Comparison of ENCODE assay signal across 8 mouse cellular contexts in genomic region chr14:20794589-20794988, GRCm38 (mm10). TPM values are rescaled to one million over a fixed set of nuclear protein-coding genes. Genes with fewer than 3 reads are reported as not detected.
DNase-seq lines count a peak whose midpoint lies in the region; ATAC-seq and TF ChIP-seq lines count a peak whose summit lies in the region.

No protein-coding gene starts in this region.

- H3K36me3 ChIP-seq in heart, postnatal 0 days (replicated peaks; ENCODE audit: control insufficient read depth, insufficient read depth, low read length) = peaks cover 22% of the 10 kb centered on the region
- peaks cover 34% of the 10 kb centered on the region for H3K36me3 ChIP-seq in G1E (replicated peaks)
- H3K36me3 ChIP-seq in hindbrain, embryonic 10.5 days = peaks cover 30% of the 10 kb centered on the region
- H3K36me3 ChIP-seq in midbrain, embryonic 11.5 days (ENCODE audit: control insufficient read depth, insufficient read depth, low read length) = peaks cover 5% of the 10 kb centered on the region; the same call in 1 of the 2 replicates

- peak overlapping the region; percentile 85 for H3K4me3 ChIP-seq in heart, postnatal 0 days (ENCODE audit: low read depth, low read length)
- peak overlapping the region; percentile 88 for H3K4me3 ChIP-seq in G1E (ENCODE audit: low read depth, low read length)
- peak overlapping the region; percentile 94 for H3K4me3 ChIP-seq in hindbrain, embryonic 10.5 days
- peak overlapping the region; percentile 91 for H3K4me3 ChIP-seq in midbrain, embryonic 11.5 days (ENCODE audit: low read depth, low read length)

- H3K9ac ChIP-seq in heart, postnatal 0 days (replicated peaks; ENCODE audit: low read depth, low read length) = peak overlapping the region; percentile 86
- peak overlapping the region; percentile 83 for H3K9ac ChIP-seq in midbrain, embryonic 11.5 days (ENCODE audit: low read length)

- H3K9me3 ChIP-seq in heart, postnatal 0 days (replicated peaks; ENCODE audit: control insufficient read depth, low read length) = no peaks in the 10 kb centered on the region
- H3K9me3 ChIP-seq in G1E (replicated peaks) = no peaks in the 10 kb centered on the region
- H3K9me3 ChIP-seq in hindbrain, embryonic 10.5 days = no peaks in the 10 kb centered on the region
- no peaks in the 10 kb centered on the region for H3K9me3 ChIP-seq in midbrain, embryonic 11.5 days (ENCODE audit: control insufficient read depth, low read length)

- H3K27me3 ChIP-seq in heart, postnatal 0 days (ENCODE audit: control insufficient read depth, insufficient read depth, low read length) = no peaks in the 10 kb centered on the region
- H3K27me3 ChIP-seq in G1E (ENCODE audit: insufficient read depth, low read length) = peaks cover 9% of the 10 kb centered on the region; the same call in 1 of the 2 replicates
- peaks cover 3% of the 10 kb centered on the region; the same call in 1 of the 2 replicates for H3K27me3 ChIP-seq in hindbrain, embryonic 10.5 days (ENCODE audit: insufficient read depth, poor library complexity, severe bottlenecking)
- H3K27me3 ChIP-seq in midbrain, embryonic 11.5 days (ENCODE audit: control insufficient read depth, insufficient read depth, low read length) = no peaks in the 10 kb centered on the region

- H3K27ac ChIP-seq in heart, postnatal 0 days (ENCODE audit: low read depth) = peak overlapping the region; percentile 94
- peak overlapping the region; percentile 95 for H3K27ac ChIP-seq in hindbrain, embryonic 10.5 days
- H3K27ac ChIP-seq in midbrain, embryonic 11.5 days (ENCODE audit: low read depth, low read length) = no peak overlapping the region

- DNase-seq in heart, postnatal 0 days (ENCODE audit: low spot score) = no peak
- no peak for DNase-seq in heart, adult 9 months (ENCODE audit: low spot score in 2 of 2)
- DNase-seq in G1E (ENCODE audit: low spot score) = no peak
- no peak for DNase-seq in hindbrain, embryonic 10.5 days (ENCODE audit: low spot score)
- no peak for DNase-seq in midbrain, embryonic 11.5 days (ENCODE audit: low spot score, missing footprints)
- DNase-seq in urinary bladder, postnatal 36 days (ENCODE audit: low spot score in 2 of 2) = no peak
- no peak for DNase-seq in gastrocnemius, postnatal 36 days

- intact Hi-C loops in gastrocnemius, postnatal 36 days (cut with DNase I) = no loop called here

- peaks cover 7% of the 10 kb centered on the region; the same call in 1 of the 2 replicates for H3K4me1 ChIP-seq in heart, postnatal 0 days (ENCODE audit: control insufficient read depth, insufficient read depth)
- H3K4me1 ChIP-seq in G1E (ENCODE audit: insufficient read depth, low read depth, low read length) = peaks cover 45% of the 10 kb centered on the region
- peaks cover 58% of the 10 kb centered on the region for H3K4me1 ChIP-seq in hindbrain, embryonic 10.5 days (replicated peaks)
- peaks cover 18% of the 10 kb centered on the region for H3K4me1 ChIP-seq in midbrain, embryonic 11.5 days (ENCODE audit: control insufficient read depth, insufficient read depth, low read length)

- H3K4me2 ChIP-seq in heart, postnatal 0 days (ENCODE audit: low read depth, low read length) = peak overlapping the region; percentile 96
- H3K4me2 ChIP-seq in midbrain, embryonic 11.5 days = peak overlapping the region; percentile 82

- no peak for TF ChIP-seq CTCF in heart, postnatal 0 days (IDR thresholded peaks at IDR 0.05; ENCODE audit: low read depth)
- TF ChIP-seq CTCF in G1E (IDR thresholded peaks at IDR 0.05; ENCODE audit: low read depth, low read length) = no peak

- 8% methylated on average over 9 of the region's 9 CpGs for WGBS in heart, postnatal 0 days
- 8% methylated on average over 9 of the region's 9 CpGs for WGBS in hindbrain, embryonic 10.5 days
- WGBS in midbrain, embryonic 11.5 days = 9% methylated on average over 9 of the region's 9 CpGs

- ATAC-seq in heart, postnatal 0 days (ENCODE audit: insufficient read depth, low read depth) = no peak
- ATAC-seq in G1E (ENCODE audit: extremely low read depth, insufficient number of reproducible peaks, low FRiP score, poor library complexity, severe bottlenecking) = no peak
- ATAC-seq in midbrain, embryonic 11.5 days (ENCODE audit: low FRiP score) = no peak
- no peak for ATAC-seq in activated CD4-positive, CD25-positive, alpha-beta regulatory T cell, adult 4 months

- no peak for TF ChIP-seq EP300 in heart, postnatal 0 days (IDR thresholded peaks at IDR 0.05; ENCODE audit: low read depth)

RNA-seq across cellular contexts. Expression of gene Camk2g, which starts 0.7 kb away (rescaled TPM):
- 74.5 and 107 TPM in 2 replicates for total RNA-seq in heart, postnatal 0 days (2014; rRNA removed; ENCODE audit: low replicate concordance)
- polyA plus RNA-seq in heart, postnatal 0 days (2015; fragmentation: Nextera tagmentation; extraction: Ambion mirVana) = 60.8 and 72.5 TPM in 2 replicates
- 29.4 and 30.3 TPM in 2 replicates for total RNA-seq in G1E (2014; fragmentation: Nextera tagmentation)
- 37.4 and 40.4 TPM in 2 replicates for total RNA-seq in G1E (2017)
- 30.2 and 35.9 TPM in 2 replicates for polyA plus RNA-seq in G1E (2012)
- 38.2 and 48.8 TPM in 2 replicates for polyA plus RNA-seq in hindbrain, embryonic 10.5 days (2016; fragmentation: Nextera tagmentation; extraction: Ambion mirVana)
- polyA plus RNA-seq in midbrain, embryonic 11.5 days (2014; fragmentation: Nextera tagmentation; extraction: Ambion mirVana) = 35.9 and 39.5 TPM in 2 replicates
- 100 to 1,000 TPM; 170 to 172 TPM for total RNA-seq in gastrocnemius, postnatal 36 days (2021)
- 10 to 100 TPM; 21.9 to 29.4 TPM for polyA plus RNA-seq in activated CD4-positive, CD25-positive, alpha-beta regulatory T cell, adult 4 months (2017; shearing (Covaris generic))

RNA-seq across cellular contexts. Expression of gene Plau, which starts 41.9 kb away (rescaled TPM):
- 3.3 and 4.2 TPM in 2 replicates for total RNA-seq in heart, postnatal 0 days (2014; rRNA removed; ENCODE audit: low replicate concordance)
- 0.84 and 0.89 TPM in 2 replicates for polyA plus RNA-seq in heart, postnatal 0 days (2015; fragmentation: Nextera tagmentation; extraction: Ambion mirVana)
- total RNA-seq in G1E (2014; fragmentation: Nextera tagmentation) = not detected in 2 replicates
- total RNA-seq in G1E (2017) = 5.0 and 6.0 TPM in 2 replicates
- polyA plus RNA-seq in G1E (2012) = not detected in 2 replicates
- 0.47 and 0.52 TPM in 2 replicates for polyA plus RNA-seq in hindbrain, embryonic 10.5 days (2016; fragmentation: Nextera tagmentation; extraction: Ambion mirVana)
- 0.22 and 0.40 TPM in 2 replicates for polyA plus RNA-seq in midbrain, embryonic 11.5 days (2014; fragmentation: Nextera tagmentation; extraction: Ambion mirVana)
- total RNA-seq in gastrocnemius, postnatal 36 days (2021) = 10 to 100 TPM; 23.9 to 25.3 TPM
- not detected for polyA plus RNA-seq in activated CD4-positive, CD25-positive, alpha-beta regulatory T cell, adult 4 months (2017; shearing (Covaris generic))
